Mouse (Mus musculus): ENCODE measurements around the gene Gm6217. TPM values are rescaled to one million over a fixed set of nuclear protein-coding genes. Genes with fewer than 3 reads are reported as not detected.
"Not testable (repeated sequence)": the region's sequence is repeated elsewhere in the genome, so short reads cannot be mapped to it uniquely, and the experiment has no call there.

The Gm6217 gene
- not detected in 2 replicates for polyA plus RNA-seq (2016; fragmentation: Nextera tagmentation; extraction: Ambion mirVana)

DNA sequence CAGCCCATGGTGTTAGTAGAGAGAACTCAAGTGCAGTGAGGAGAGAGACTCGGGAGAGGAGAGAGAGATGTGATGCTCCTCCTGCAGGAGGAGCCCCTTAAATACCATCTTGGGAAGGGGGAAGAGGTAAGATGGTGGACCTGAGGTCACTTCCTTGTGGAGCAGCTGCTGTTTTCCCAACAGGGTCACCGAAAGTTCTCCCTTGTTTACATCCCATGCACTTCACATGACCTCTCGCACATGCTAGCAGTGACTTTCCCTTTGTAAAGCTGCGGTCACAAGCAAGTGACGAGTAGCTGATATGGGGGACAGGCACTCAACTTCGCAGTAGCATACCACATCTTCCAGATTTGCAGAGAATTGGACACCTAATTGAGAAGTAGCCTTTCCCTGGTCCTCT is at the start of gene Gm6217:
Gm6217 (minus strand) TSS at position 74 of the 400 bp plus-strand sequence.
- no CpG with 5 or more reads among the region's 6 CpGs for WGBS
- not testable (repeated sequence) for H3K27me3 ChIP-seq; H3K9me3 ChIP-seq; ATAC-seq (ENCODE audit: low FRiP score, low read depth); H3K4me2 ChIP-seq (replicated peaks); H3K27ac ChIP-seq (replicated peaks); H3K36me3 ChIP-seq; H3K9ac ChIP-seq (replicated peaks); H3K4me1 ChIP-seq; H3K4me3 ChIP-seq

DNA sequence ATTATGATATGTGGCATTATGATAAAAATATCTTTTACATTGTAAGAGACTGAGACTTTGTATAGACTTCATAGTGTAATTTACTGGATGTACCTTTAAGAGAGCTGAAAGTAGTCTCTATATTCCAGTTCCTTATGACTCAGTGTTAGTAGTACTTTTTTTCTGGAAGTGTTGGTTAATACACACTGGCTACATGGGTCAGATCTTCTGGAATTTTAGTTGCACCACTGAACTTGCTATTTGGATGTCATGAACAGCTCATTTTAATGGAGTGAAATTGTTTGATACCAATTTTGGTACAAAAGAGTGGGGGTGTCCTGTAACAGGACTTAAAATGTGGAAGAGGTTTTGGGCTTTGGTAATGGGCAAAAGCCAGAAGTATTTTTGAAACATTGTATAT is 46.6 kb upstream of the Gm6217 start:
- Histone ChIP-seq H3K4me1 (no peaks in the 10 kb centered on the region), H3K27ac (replicated peaks) (no peak overlapping the region), H3K27me3 (no peaks in the 10 kb centered on the region), H3K36me3 (no peaks in the 10 kb centered on the region), H3K4me3 (no peak overlapping the region), H3K9ac (replicated peaks) (no peak overlapping the region), H3K4me2 (replicated peaks) (no peak overlapping the region), H3K9me3 (no peaks in the 10 kb centered on the region)
- no peak for ATAC-seq (ENCODE audit: low FRiP score, low read depth)

DNA sequence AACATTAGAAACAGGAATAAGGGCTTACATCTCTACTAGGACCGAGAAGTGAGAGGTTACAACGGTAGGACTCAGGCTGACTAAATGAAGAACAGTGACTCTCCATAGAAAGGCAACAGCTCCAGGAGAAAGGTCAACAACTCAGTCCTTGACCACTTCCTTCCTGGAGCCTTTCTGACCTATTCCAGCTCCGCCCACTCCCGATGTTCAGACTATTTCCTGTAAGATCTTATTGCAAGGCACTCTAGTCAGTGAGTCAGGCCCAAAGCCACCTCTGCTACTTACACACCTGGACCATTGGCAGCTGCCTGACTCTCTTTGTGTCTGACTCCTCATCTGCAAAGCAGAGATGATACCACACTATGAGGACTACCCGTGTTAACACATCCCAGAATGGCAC is 44.6 kb upstream of the Gm6217 start:
- no peak for ATAC-seq (ENCODE audit: low FRiP score, low read depth)
- Histone ChIP-seq H3K36me3 (no peaks in the 10 kb centered on the region), H3K4me2 (replicated peaks) (no peak overlapping the region), H3K9ac (replicated peaks) (no peak overlapping the region), H3K4me3 (no peak overlapping the region), H3K27ac (replicated peaks) (no peak overlapping the region), H3K9me3 (no peaks in the 10 kb centered on the region), H3K4me1 (no peaks in the 10 kb centered on the region), H3K27me3 (no peaks in the 10 kb centered on the region)
- WGBS: 89% methylated on average over 5 of the region's 5 CpGs

DNA sequence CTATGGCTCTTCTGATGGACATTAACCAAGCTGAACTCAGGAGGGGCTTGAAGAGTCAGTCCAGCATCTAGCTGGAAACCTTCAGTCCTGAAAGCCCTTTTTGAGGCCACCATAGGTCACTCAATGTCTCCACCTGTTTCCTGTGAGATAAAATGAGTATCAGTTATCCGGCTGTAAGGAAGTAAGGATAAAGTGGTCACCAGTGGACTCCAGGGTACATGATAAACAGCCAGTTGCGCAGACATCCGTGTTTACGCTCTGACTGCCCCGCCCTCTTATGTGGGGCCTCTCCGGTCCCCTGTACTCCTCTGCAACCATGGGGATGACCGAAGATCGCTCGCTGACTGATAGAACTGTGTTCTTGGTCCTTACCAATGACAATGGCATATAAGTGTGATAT is 43.1 kb upstream of the Gm6217 start:
- Histone ChIP-seq H3K4me3 (no peak overlapping the region), H3K4me2 (replicated peaks) (no peak overlapping the region), H3K27me3 (no peaks in the 10 kb centered on the region), H3K9ac (replicated peaks) (no peak overlapping the region), H3K36me3 (no peaks in the 10 kb centered on the region), H3K9me3 (no peaks in the 10 kb centered on the region), H3K4me1 (no peaks in the 10 kb centered on the region), H3K27ac (replicated peaks) (no peak overlapping the region)
- no peak for ATAC-seq (ENCODE audit: low FRiP score, low read depth)
- 89% methylated on average over 9 of the region's 9 CpGs for WGBS

DNA sequence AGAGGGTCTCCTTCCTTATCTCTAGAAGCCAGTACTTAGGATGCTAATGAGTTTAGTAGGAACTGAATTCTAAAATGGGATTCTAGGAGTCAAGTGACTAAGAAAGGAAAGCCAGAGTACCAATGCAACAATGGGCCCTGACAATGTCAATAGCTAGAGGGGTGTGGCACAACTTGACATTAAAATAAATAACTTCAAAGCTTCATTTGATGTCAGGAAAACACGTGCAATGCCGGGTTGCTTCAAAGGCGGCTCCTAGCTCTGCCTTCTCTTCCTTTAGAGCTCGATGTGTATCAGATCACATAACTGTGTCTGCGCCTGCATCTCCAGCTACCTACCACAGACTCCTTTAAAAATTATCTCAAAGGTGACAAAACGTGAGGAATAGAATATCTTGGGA is 42.7 kb upstream of the Gm6217 start:
- Histone ChIP-seq H3K4me3 (no peak overlapping the region), H3K4me1 (no peaks in the 10 kb centered on the region), H3K36me3 (no peaks in the 10 kb centered on the region), H3K27me3 (no peaks in the 10 kb centered on the region), H3K4me2 (replicated peaks) (no peak overlapping the region), H3K27ac (replicated peaks) (no peak overlapping the region), H3K9ac (replicated peaks) (no peak overlapping the region), H3K9me3 (no peaks in the 10 kb centered on the region)
- 72% methylated on average over 6 of the region's 6 CpGs for WGBS
- ATAC-seq (ENCODE audit: low FRiP score, low read depth): no peak

DNA sequence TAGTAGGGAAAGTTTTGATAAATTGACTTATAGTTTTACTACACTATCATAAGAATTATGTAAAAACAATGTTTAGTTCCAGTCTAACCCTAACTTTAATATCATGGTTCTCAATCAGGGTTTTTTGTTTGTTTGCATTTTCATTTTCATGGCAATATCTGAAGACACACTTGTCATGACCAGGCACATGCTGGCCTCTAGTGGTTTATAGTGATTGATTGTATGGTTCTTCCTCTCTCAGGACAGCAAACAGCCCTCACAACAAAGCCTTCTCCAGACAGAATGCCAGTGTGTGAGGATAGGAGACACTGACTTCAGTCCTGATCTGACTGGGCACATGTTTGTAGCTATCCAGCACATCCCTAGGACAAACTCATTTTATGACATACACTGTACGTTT is 42.0 kb upstream of the Gm6217 start:
- WGBS: 93% methylated on average over 1 of the region's 1 CpGs
- H3K36me3 ChIP-seq: no peaks in the 10 kb centered on the region
- no peak overlapping the region for H3K9ac ChIP-seq (replicated peaks)
- no peak overlapping the region for H3K27ac ChIP-seq (replicated peaks)
- H3K27me3 ChIP-seq: no peaks in the 10 kb centered on the region
- ATAC-seq (ENCODE audit: low FRiP score, low read depth): no peak
- H3K9me3 ChIP-seq: no peaks in the 10 kb centered on the region
- no peak overlapping the region for H3K4me3 ChIP-seq
- H3K4me2 ChIP-seq (replicated peaks): no peak overlapping the region
- H3K4me1 ChIP-seq: no peaks in the 10 kb centered on the region

DNA sequence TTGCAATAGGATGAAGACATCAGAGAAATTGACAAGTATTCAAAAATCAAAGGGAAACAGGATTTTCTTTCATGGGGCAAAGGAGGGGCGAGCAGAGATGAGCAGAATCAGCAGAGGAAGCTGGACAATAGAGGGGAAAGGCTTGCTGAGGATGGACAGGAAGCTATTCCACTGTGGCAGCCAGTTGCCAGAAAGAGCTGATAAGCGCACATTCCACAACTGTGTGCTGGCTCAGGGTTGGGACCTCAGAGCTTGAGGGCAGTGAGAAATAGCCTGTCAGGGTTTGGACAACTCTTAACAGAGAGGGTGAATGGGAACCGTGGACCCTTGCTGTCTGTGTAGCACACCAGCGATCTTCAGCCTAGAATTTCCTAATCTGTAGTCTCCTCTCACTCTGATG is 40.8 kb upstream of the Gm6217 start:
- H3K27ac ChIP-seq (replicated peaks): no peak overlapping the region
- H3K27me3 ChIP-seq: no peaks in the 10 kb centered on the region
- H3K9ac ChIP-seq (replicated peaks): no peak overlapping the region
- H3K9me3 ChIP-seq: no peaks in the 10 kb centered on the region
- no peaks in the 10 kb centered on the region for H3K36me3 ChIP-seq
- 51% methylated on average over 4 of the region's 4 CpGs for WGBS
- H3K4me2 ChIP-seq (replicated peaks): no peak overlapping the region
- no peaks in the 10 kb centered on the region for H3K4me1 ChIP-seq
- H3K4me3 ChIP-seq: no peak overlapping the region
- ATAC-seq (ENCODE audit: low FRiP score, low read depth): no peak

DNA sequence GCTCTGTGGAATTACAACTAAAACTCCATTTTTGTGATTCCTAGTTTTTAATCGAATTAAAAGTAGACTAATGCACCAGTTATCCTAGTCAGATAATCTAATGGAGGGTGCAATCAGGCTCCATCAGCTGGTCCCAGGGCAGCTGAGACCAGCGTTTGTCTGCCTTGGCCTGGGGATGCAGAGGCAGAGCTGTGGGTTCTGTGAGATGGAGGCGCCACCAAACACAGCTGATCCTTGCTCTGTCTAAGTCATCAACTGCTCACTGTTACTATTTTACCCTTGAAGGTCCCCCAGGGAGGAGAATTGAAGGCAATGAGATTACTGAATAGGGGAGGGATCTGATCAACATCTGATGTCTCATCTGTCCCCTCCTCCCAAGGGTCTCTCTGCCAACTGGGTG is 35.2 kb upstream of the Gm6217 start:
- H3K9me3 ChIP-seq: no peaks in the 10 kb centered on the region
- H3K27ac ChIP-seq (replicated peaks): no peak overlapping the region
- no peak overlapping the region for H3K9ac ChIP-seq (replicated peaks)
- H3K4me1 ChIP-seq: no peaks in the 10 kb centered on the region
- H3K36me3 ChIP-seq: no peaks in the 10 kb centered on the region
- no peak for ATAC-seq (ENCODE audit: low FRiP score, low read depth)
- H3K4me3 ChIP-seq: no peak overlapping the region
- no peaks in the 10 kb centered on the region for H3K27me3 ChIP-seq
- WGBS: 78% methylated on average over 3 of the region's 3 CpGs
- no peak overlapping the region for H3K4me2 ChIP-seq (replicated peaks)

DNA sequence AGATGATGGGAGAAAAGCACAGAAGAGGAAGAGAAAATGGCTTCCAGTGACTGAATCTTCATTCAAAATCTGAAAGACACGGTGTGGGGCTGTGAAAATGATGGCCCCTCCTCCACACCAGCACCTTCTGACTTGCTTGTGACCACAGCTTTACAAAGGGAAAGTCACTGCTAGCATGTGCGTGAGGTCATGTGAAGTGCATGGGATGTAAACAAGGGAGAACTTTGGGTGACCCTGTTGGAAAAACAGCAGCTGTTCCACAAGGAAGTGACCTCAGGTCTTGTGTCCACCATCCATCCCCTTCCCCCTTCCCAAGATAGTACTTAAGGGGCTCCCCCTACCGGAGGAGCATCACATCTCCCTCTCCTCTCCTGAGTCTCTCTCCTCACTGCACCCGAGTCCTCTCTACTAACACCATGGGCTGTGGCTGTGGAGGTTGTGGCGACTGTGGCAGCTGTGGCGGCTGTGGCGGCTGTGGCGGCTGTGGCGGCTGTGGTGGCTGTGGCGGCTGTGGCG is 28.7 kb upstream of the Gm6217 start, which contains the start of gene Gm47955:
Gm47955 (plus strand) TSS at position 417 of the 516 bp plus-strand sequence.
- Histone ChIP-seq H3K4me1 (no peaks in the 10 kb centered on the region), H3K36me3 (no peaks in the 10 kb centered on the region), H3K27ac (replicated peaks) (no peak within 1 kb of the TSS), H3K9me3 (no peaks in the 10 kb centered on the region), H3K4me2 (replicated peaks) (no peak within 1 kb of the TSS), H3K27me3 (no peaks in the 10 kb centered on the region), H3K4me3 (no peak within 1 kb of the TSS), H3K9ac (replicated peaks) (no peak within 1 kb of the TSS)
- ATAC-seq (ENCODE audit: low FRiP score, low read depth): no peak
- WGBS: 92% methylated on average over 11 of the region's 11 CpGs

DNA sequence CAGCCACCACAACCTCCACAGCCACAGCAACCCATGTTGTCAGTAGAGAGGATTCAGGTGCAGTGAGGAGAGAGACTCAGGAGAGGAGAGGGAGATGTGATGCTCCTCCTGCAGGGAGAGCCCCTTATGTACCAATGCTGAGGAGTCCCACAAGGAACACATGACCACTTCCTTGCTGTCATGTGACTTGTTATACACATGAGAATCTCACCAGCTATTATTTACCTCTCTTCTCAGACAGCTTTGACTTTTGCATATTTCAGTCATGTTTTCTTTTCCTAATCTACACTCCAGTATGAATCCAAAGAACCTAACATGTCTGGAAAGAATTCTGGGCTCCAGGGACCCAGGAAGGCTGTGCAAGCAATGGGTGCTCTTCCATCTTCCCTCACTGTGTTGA is 24.7 kb upstream of the Gm6217 start, which contains the start of gene Gm7544:
Gm7544 (minus strand) TSS at position 101 of the 400 bp plus-strand sequence.
- H3K27ac ChIP-seq (replicated peaks); H3K9me3 ChIP-seq; H3K4me2 ChIP-seq (replicated peaks); H3K27me3 ChIP-seq; H3K4me3 ChIP-seq; H3K9ac ChIP-seq (replicated peaks); H3K36me3 ChIP-seq; H3K4me1 ChIP-seq; ATAC-seq (ENCODE audit: low FRiP score, low read depth): not testable (repeated sequence)

DNA sequence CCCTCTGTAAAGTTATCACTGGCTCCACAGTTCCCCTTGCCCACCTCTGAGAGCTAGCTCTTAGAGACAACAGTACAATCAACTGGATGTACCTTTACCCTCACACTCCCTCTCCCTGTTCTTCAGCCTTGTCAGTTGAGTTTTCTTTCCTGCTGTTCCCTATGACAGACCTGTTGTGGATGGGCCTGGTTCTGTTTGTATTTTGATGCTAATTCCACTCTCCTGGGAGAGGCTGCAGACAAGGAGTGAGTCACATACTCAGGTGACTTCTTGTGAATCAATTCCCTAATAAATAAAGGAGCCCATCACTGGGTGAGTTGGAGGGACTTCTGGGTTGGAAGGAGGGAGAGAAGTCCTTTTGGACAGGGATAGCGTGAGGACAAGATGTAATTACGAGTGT is 17.4 kb upstream of the Gm6217 start:
- Histone ChIP-seq H3K36me3 (no peaks in the 10 kb centered on the region), H3K9me3 (no peaks in the 10 kb centered on the region), H3K27me3 (no peaks in the 10 kb centered on the region), H3K27ac (replicated peaks) (no peak overlapping the region), H3K4me2 (replicated peaks) (no peak overlapping the region), H3K4me1 (no peaks in the 10 kb centered on the region), H3K4me3 (no peak overlapping the region), H3K9ac (replicated peaks) (no peak overlapping the region)
- 83% methylated on average over 2 of the region's 2 CpGs for WGBS
- ATAC-seq (ENCODE audit: low FRiP score, low read depth): no peak

DNA sequence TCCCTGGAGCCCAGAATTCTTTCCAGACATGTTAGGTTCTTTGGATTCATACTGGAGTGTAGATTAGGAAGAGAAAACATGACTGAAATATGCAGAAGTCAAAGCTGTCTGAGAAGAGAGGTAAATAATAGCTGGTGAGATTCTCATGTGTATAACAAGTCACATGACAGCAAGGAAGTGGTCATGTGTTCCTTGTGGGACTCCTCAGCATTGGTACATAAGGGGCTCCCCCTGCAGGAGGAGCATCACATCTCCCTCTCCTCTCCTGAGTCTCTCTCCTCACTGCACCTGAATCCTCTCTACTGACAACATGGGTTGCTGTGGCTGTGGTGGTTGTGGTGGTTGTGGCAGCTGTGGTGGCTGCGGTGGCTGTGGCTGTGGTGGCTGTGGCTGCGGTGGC is 14.8 kb upstream of the Gm6217 start:
- not testable (repeated sequence) for H3K4me1 ChIP-seq; H3K36me3 ChIP-seq; ATAC-seq (ENCODE audit: low FRiP score, low read depth); H3K4me2 ChIP-seq (replicated peaks); H3K27ac ChIP-seq (replicated peaks); H3K9me3 ChIP-seq; H3K9ac ChIP-seq (replicated peaks); H3K27me3 ChIP-seq; H3K4me3 ChIP-seq
- WGBS: no CpG with 5 or more reads among the region's 2 CpGs

DNA sequence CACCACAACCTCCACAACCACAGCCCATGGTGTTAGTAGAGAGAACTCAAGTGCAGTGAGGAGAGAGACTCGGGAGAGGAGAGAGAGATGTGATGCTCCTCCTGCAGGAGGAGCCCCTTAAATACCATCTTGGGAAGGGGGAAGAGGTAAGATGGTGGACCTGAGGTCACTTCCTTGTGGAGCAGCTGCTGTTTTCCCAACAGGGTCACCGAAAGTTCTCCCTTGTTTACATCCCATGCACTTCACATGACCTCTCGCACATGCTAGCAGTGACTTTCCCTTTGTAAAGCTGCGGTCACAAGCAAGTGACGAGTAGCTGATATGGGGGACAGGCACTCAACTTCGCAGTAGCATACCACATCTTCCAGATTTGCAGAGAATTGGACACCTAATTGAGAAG is 12.1 kb upstream of the Gm6217 start, which contains the start of gene A030003K21Rik:
A030003K21Rik (minus strand) TSS at position 94 of the 400 bp plus-strand sequence.
- not testable (repeated sequence) for H3K36me3 ChIP-seq; H3K4me2 ChIP-seq (replicated peaks); H3K9ac ChIP-seq (replicated peaks); H3K27me3 ChIP-seq; H3K27ac ChIP-seq (replicated peaks); ATAC-seq (ENCODE audit: low FRiP score, low read depth); H3K9me3 ChIP-seq; H3K4me1 ChIP-seq; H3K4me3 ChIP-seq
- no CpG with 5 or more reads among the region's 6 CpGs for WGBS

All from midbrain, embryonic 12.5 days (tissue).